Mouse (Mus musculus) hindbrain, postnatal 0 days (tissue): ENCODE measurements around the gene Filip1l. TPM values are rescaled to one million over a fixed set of nuclear protein-coding genes. Genes with fewer than 3 reads are reported as not detected.

Experiments used
- ATAC-seq: fragments of 200-750 bp; cut with Nextera tagmentation; 2 replicates; pipeline ENCODE4 v1.8.0; 2017; ENCODE audit warnings: mild to moderate bottlenecking, moderate TSS enrichment, moderate library complexity
- DNase-seq: peaks from one replicate; pipeline ENCODE4 v3.0.0-alpha.2; 2015; ENCODE audit warnings: low spot score
- H3K27ac ChIP-seq: fragments of 300-500 bp; sonication (generic); 2 replicates; pipeline ENCODE4 v1.5.1; 2014; ENCODE audit warnings: mild to moderate bottlenecking
- H3K27me3 ChIP-seq: fragments of 300-500 bp; sonication (generic); 2 replicates; pipeline ENCODE4 v1.6.1; 2014; ENCODE audit warnings: low read length, mixed read lengths; ENCODE audit not compliant: insufficient read depth
- H3K36me3 ChIP-seq: fragments of 300-500 bp; sonication (generic); 2 replicates; pipeline ENCODE4 v1.6.1; 2014; ENCODE audit warnings: low read length, mixed read lengths; ENCODE audit not compliant: insufficient read depth
- H3K4me1 ChIP-seq: fragments of 300-500 bp; sonication (generic); 2 replicates; pipeline ENCODE4 v1.6.1; 2014; ENCODE audit warnings: antibody characterized with exemption, low read length, mixed read lengths; ENCODE audit not compliant: insufficient read depth
- H3K4me2 ChIP-seq: fragments of 300-500 bp; sonication (generic); 2 replicates; pipeline ENCODE4 v1.6.1; 2014; ENCODE audit warnings: low read depth, mild to moderate bottlenecking, low read length, moderate library complexity, mixed read lengths
- H3K4me3 ChIP-seq: fragments of 300-500 bp; sonication (generic); 2 replicates; pipeline ENCODE4 v1.5.1; 2014; ENCODE audit warnings: low read length
- H3K9ac ChIP-seq: fragments of 300-500 bp; sonication (generic); replicated peaks from 2 replicates; pipeline ENCODE4 v1.6.1; 2014; ENCODE audit warnings: mild to moderate bottlenecking, low read length, moderate library complexity, mixed read lengths
- H3K9me3 ChIP-seq: fragments of 300-500 bp; sonication (generic); 2 replicates; pipeline ENCODE4 v1.6.1; 2016; ENCODE audit warnings: low read length, mixed read lengths
- CTCF ChIP-seq: IDR thresholded peaks from 2 replicates; pipeline ENCODE4 v1.5.1; 2016; ENCODE audit warnings: antibody characterized with exemption, control low read depth, low read depth
- WGBS: fragments of 180-500 bp; shearing (Covaris S2); extraction: QIAGEN DNeasy Blood & Tissue Kit; methylation state at CpG from one replicate; pipeline ENCODE4 v1.1.7; 2014; 5-methylcytosine and 5-hydroxymethylcytosine counted together
- polyA plus RNA-seq: library from polyadenylated mRNA; unstranded; fragments of >200 nt; fragmentation: Nextera tagmentation; extraction: Ambion mirVana; gene quantifications from 2 replicates; pipeline ENCODE4 v1.2.1, GENCODE M21; 2015
- total RNA-seq: library from RNA; depleted of rRNA; stranded (reverse); fragments of >200 nt; gene quantifications from 2 replicates; pipeline ENCODE4 v1.2.3, GENCODE M21; 2014

The Filip1l gene
- total and polyA plus RNA-seq, 2 experiments from 2014 or later, result 1.0 to 1.8 TPM

DNA sequence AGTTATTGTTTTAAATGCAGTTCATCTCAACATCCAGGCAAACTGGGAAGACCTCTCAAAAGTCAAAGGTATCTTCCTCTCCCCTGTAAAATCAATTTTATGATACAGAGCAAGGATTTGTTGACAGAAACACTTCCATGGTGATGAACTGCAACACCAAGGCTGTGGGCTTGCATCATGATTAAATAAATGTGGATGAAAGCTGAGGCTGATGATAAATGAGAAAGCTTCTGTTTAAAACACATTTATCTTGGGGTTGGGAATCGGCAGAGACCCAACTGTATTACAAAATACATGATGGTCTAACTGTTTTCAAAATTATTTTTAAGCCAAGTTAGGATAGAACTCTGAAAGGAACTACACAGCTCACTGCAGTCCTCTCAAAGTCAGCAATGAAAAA is 220.9 kb downstream of the Filip1l start:
- Histone ChIP-seq H3K4me1 (no peaks in the 10 kb centered on the region), H3K9ac (no peak overlapping the region), H3K4me2 (no peak overlapping the region), H3K27me3 (no peaks in the 10 kb centered on the region), H3K9me3 (no peaks in the 10 kb centered on the region), H3K27ac (no peak overlapping the region), H3K4me3 (no peak overlapping the region), H3K36me3 (no peaks in the 10 kb centered on the region)
- no peak for DNase-seq
- TF ChIP-seq CTCF, result no peak
- no peak for ATAC-seq
- WGBS, result 73% methylated on average over 1 of the region's 1 CpGs

DNA sequence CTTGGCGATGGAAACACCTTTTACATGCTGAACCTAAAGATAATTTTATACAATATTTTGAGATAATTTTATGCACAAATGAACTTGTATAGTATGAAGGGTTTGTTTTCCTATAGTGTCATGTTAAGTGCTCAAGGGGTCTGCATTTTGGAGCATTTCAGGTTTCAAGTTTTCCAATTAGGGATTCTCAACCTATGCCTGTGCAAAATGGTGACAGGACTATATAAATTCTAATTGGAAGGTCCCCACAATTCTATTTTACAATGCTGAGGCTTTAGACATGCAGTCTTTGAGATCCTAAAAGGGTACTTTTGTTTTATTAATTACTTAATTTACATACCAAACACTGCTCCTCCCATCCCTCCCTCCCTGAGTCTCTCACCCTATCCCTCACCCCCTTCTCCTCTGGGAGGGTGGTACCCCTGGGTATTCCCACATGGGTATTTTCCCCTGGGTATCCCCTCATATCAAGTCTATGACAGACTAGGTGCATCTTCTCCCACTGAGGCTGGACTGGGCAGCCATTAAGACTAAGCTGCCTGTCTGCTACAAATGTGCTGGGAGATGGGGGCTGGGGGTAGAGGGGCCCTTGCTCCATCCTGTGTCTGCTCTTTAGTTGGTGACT is 223.0 kb downstream of the Filip1l start:
- Histone ChIP-seq H3K27ac (no peak overlapping the region), H3K36me3 (no peaks in the 10 kb centered on the region), H3K4me3 (no peak overlapping the region), H3K4me2 (no peak overlapping the region), H3K9ac (no peak overlapping the region), H3K9me3 (no peaks in the 10 kb centered on the region), H3K27me3 (no peaks in the 10 kb centered on the region), H3K4me1 (no peaks in the 10 kb centered on the region)
- DNase-seq (no peak), ATAC-seq (no peak)
- WGBS, result 93% methylated on average over 1 of the region's 1 CpGs
- no peak for TF ChIP-seq CTCF

DNA sequence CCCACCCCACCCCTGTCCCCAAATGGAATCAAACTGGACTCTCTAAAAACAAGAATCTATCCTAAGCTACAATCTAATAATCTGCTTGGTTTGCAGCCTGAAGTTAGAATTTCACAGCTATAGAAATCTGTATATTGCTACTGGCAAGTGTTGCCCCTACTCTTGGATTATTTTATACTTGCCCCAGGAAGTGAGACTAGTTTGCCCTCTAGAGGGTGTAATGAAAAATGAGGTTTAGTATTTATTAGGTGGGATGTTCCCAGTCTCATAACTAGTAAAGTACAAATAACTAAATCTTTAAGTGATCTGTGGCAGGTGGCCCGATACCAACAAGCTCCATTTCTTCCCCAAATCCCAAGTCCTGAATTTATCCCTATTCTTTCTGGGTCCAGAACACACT is 224.6 kb downstream of the Filip1l start:
- WGBS, result 91% methylated on average over 1 of the region's 1 CpGs
- peak; percentile 41 for TF ChIP-seq CTCF
- no peak overlapping the region for H3K4me2 ChIP-seq
- ATAC-seq, result no peak
- no peak overlapping the region for H3K9ac ChIP-seq
- no peaks in the 10 kb centered on the region for H3K4me1 ChIP-seq
- H3K4me3 ChIP-seq, result no peak overlapping the region
- no peaks in the 10 kb centered on the region for H3K9me3 ChIP-seq
- no peak overlapping the region for H3K27ac ChIP-seq
- no peaks in the 10 kb centered on the region for H3K36me3 ChIP-seq
- no peaks in the 10 kb centered on the region for H3K27me3 ChIP-seq
- DNase-seq, result no peak

DNA sequence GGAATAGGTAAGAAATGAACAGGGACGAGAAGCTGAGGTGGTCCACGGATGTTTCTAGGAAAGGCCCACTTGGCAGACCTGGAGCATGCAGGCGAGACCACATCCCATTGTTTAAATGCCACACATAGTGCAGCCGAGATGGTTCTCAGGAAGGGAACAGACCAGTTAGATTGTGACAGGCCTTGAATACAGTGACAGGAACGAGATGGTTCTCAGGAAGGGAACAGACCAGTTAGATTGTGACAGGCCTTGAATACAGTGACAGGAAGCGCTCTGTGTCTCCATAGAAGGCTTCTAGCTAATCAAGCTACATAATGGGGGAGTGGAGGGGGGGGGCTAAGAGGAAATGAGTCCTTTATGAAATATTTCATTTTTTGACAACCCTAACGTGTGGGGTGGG is 227.1 kb downstream of the Filip1l start:
- Histone ChIP-seq H3K9ac (no peak overlapping the region), H3K4me2 (no peak overlapping the region), H3K4me1 (no peaks in the 10 kb centered on the region), H3K27ac (no peak overlapping the region), H3K36me3 (no peaks in the 10 kb centered on the region), H3K9me3 (no peaks in the 10 kb centered on the region), H3K4me3 (no peak overlapping the region), H3K27me3 (no peaks in the 10 kb centered on the region)
- WGBS, result 64% methylated on average over 7 of the region's 7 CpGs
- no peak for TF ChIP-seq CTCF
- ATAC-seq, result no peak
- no peak for DNase-seq

DNA sequence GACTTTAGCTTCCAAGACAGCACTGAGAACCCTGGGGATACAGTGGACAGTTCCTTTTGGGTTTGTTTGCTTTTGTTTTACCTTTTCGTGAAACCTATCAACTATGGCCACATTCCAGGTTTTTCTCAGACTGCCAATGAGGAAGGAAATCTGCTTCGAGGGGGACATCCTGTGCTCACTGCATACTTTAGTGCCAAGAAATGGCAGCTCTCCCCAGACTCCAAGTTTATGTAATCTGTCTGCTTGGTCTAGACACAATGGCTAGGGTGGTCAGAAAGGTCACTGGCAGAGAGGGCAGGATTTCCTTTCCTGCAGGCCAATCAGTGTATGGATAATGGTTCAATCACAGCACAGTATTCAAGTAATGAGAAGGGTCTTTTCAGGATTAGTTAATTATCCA is 229.1 kb downstream of the Filip1l start:
- DNase-seq (no peak), ATAC-seq (no peak)
- WGBS, result 79% methylated on average over 2 of the region's 2 CpGs
- Histone ChIP-seq H3K27me3 (no peaks in the 10 kb centered on the region), H3K4me2 (no peak overlapping the region), H3K9me3 (no peaks in the 10 kb centered on the region), H3K9ac (no peak overlapping the region), H3K4me1 (no peaks in the 10 kb centered on the region), H3K27ac (no peak overlapping the region), H3K4me3 (no peak overlapping the region), H3K36me3 (no peaks in the 10 kb centered on the region)
- no peak for TF ChIP-seq CTCF

DNA sequence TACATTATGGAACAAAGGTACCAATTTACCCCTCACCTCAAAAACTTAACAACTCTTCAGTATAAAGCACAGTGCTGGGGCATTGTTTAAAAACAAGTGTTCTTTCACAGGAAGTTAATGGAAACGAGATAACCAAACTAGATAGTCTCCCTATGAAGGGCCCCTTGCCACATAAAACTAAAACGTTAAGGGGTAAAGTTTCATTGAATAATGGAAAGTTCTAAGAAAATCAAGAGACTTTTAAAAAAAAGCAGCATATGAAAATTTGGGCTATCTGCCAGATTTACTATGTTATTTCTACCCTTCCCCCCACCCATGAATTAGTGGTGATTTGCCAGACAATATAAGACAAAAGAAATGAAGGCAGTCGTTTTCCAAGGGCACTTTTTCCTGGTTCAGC is 232.3 kb downstream of the Filip1l start:
- H3K27ac ChIP-seq, result no peak overlapping the region
- H3K9me3 ChIP-seq, result no peaks in the 10 kb centered on the region

DNA sequence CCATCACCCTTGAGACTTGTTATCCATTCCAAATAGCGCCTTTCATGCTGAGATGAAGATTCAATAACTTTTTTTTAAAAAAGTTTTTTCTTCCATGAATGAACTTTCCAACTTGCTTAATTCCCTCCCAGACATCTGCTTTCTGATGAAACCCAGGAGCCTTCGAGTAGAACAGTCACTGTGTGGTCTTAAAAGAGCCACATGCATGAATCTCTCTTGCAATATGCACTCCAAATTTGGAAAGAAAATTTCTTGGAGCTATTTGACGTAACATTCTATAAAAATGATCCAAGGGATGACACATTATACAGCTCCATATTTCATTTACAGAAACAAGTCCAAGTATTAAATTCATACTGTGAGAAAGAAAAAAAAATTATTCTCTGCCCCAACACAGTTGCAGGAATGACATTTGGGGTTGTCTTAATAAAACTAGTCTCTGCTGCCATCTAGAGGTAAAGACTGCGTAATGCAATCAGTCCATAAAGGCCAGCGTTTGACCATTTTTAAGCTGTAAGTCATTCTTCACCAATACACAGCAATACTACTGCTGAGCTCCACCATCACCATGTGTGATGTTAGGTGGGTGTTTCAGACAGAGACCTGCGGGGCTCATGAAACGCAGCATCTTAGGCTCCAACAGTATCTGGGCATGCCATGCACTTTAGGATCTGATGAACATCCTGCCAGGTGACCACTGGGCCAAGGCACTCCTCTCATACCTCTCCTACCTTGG is 240.7 kb downstream of the Filip1l start:
- Histone ChIP-seq H3K4me2 (no peak overlapping the region), H3K9ac (no peak overlapping the region), H3K4me3 (no peak overlapping the region), H3K4me1 (no peaks in the 10 kb centered on the region), H3K27me3 (no peaks in the 10 kb centered on the region), H3K27ac (no peak overlapping the region), H3K9me3 (no peaks in the 10 kb centered on the region), H3K36me3 (no peaks in the 10 kb centered on the region)
- peak; percentile 83 for TF ChIP-seq CTCF
- DNase-seq (peak; percentile 87), ATAC-seq (peak; percentile 59)
- 44% methylated on average over 7 of the region's 7 CpGs for WGBS

More for the DNA sequence above, 232.3 kb downstream of the Filip1l start:
- no peaks in the 10 kb centered on the region for H3K36me3 ChIP-seq
- no peaks in the 10 kb centered on the region for H3K4me1 ChIP-seq
- 60% methylated on average over 3 of the region's 3 CpGs for WGBS
- no peak overlapping the region for H3K4me2 ChIP-seq
- no peak overlapping the region for H3K9ac ChIP-seq
- no peak for DNase-seq
- TF ChIP-seq CTCF, result no peak
- no peak overlapping the region for H3K4me3 ChIP-seq
- H3K27me3 ChIP-seq, result no peaks in the 10 kb centered on the region
- no peak for ATAC-seq
